Mouse (Mus musculus) effector memory CD4-positive, alpha-beta T cell, adult 5 months (primary cell): Measurements from ENCODE around the gene Plekhb1. TPM values are rescaled to one million over a fixed set of nuclear protein-coding genes. Genes with fewer than 3 reads are reported as not detected.

Source experiments
- polyA plus RNA-seq: library from polyadenylated mRNA; unstranded; fragments of 100-300 nt; shearing (Covaris generic); gene quantifications from one replicate; pipeline ENCODE4 v1.2.1, GENCODE M21; 2017

The Plekhb1 gene
- not detected for polyA plus RNA-seq

DNA sequence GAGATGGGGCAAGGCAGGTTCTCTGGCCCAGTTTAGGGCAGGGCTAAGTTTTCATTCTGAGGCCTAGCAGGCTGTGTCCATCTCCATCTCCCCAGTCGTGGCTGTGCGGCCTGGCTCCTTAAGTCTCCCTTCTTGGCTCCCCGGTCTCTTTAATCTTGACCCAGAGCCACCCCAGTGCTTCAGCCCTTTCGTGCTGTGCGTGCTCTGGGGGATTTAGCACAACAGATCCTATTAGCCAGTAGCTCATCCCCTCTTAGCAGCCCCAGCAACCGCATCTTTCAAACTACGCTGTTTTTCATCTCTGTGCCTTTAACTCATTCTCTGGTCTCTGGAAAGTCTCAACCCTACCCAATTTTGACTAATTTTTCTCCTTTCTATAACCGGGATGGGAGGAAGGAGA lies at the start of gene Plekhb1:
Gene Plekhb1, minus strand, starts transcription at position 184 of the 400 bp plus-strand sequence.

DNA sequence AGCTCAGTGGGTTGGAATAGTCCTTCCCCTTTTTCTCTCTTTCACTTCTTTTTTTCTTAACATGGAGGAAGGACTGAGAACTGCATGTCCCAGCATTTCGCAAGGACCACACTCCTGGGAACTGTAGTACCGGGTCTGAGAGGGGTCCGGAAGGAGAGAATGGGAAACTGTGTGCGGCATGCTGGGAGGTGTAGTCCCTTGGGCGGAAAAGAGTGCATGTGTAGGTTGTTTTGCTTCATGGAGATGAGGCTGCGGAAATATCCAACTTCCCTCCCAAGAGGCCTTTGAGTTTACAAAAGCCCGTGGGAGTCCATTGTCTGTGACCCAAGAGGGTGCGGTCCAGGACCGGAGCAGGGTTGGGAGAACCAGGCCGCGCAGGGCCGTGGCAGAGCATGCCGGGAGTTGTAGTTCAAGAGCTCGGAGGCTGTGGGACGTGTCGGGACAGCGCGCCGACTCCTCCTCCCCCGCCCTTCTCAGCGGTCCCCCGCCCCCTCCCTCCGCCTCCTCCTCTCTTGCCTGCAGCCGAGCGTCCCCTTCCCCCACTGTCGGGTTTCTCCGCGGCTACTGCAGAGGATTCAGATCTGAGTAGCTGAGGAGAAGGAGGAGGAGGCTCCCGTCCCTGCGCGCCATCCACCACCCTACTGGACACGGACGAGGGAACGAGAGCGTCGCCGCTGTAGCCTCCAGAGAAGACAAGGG lies 44.1 kb upstream of the Plekhb1 start, which contains the start of gene Fam168a:
Gene Fam168a, plus strand, starts transcription at position 493 of the 699 bp plus-strand sequence.

DNA sequence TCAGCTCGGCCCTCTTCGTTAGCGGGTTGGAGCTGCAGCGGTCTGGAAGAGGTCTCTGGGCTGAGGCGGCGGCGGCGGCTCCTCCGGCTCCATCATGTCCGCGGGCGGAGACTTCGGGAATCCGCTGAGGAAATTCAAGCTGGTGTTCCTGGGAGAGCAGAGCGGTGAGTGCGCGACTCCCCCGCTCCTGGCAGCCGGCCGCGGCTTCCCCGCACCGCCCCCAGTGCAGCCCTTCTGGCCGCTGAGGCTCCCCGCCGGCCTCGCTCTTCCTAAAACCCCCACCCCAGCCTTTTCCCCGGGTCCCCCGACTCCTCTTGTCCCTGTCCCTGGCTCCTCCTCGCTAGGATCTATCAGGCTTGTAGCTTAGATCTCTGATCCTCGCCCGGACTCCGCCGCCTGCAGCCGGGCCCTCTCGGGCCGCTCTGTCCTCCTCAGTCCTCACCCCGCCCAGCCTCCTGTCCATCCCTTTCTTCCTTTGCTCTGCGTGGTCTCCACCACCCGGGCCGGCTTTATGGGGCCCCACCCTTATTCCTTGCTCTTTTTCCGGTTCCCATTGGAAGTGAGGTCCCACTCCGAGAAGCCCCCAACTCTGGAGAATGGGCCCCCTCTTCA lies 54.0 kb downstream of the Plekhb1 start, which contains the start of gene Mrpl48:
Gene Mrpl48, minus strand, starts transcription at position 172 of the 612 bp plus-strand sequence.

DNA sequence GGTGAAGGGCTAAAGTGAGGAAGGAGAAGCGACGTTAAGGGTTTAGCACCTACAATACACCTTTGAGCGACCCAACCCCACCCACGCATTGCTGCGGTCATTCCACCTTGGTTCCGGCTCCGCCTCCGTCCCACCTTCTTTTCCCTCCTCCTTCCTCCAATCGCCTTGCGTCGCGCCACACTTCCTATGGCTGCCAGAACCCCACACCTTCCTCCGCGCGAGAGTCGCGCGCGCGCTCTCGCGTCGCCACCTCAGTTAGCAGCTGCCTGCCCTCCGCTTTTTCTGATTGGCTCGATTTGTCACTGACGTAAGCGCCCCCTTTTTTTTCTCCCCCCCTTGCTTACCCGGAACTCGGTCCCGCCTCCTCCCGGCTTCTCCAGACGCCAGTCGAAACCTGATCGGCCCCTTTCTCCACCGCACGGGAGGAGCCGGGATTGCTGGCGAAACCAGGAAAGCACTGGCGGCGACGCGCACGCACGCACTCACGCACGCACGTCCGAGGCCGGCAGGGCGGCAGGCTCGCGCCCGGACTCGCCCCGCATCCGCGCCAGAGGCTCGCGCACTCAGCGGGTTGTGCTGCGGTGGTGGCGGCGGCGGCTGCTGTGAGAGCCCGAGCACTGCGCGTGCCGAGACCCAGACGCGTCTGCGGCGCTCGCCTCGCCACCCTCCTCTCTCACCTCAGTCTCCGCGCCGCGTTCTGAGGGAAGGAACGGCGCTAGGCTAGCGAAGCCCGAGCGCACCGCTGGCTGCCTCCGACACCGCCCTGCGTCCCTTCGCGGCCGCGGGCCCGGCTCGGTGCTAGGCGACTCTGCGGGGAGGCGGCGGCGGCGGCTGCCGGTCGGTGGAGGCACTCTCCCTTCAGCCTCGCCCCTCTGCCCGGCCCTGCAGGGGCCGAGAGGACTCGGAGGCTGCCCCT lies 54.7 kb downstream of the Plekhb1 start, which contains the start of gene Rab6a:
Gene Rab6a, plus strand, starts transcription at position 197 of the 916 bp plus-strand sequence.

Other genes starting within 250 kb of the Plekhb1 start
- not detected for gene Ucp3, start 189.4 kb downstream of the Plekhb1 start, polyA plus RNA-seq
- 925 TPM for gene Ucp2, start 169.1 kb downstream of the Plekhb1 start, polyA plus RNA-seq
- gene Dnajb13, start 147.5 kb downstream of the Plekhb1 start, polyA plus RNA-seq, result 7.3 TPM
- 3.1 TPM for gene Coa4, start 125.3 kb downstream of the Plekhb1 start, polyA plus RNA-seq
- 68.7 TPM for gene Rab6a, start 55.0 kb downstream of the Plekhb1 start, polyA plus RNA-seq
- 38.2 TPM for gene Mrpl48, start 54.1 kb downstream of the Plekhb1 start, polyA plus RNA-seq
- 20.4 TPM for gene Fam168a, start 44.2 kb upstream of the Plekhb1 start, polyA plus RNA-seq
- 13.4 TPM for gene Relt, start 201.0 kb upstream of the Plekhb1 start, polyA plus RNA-seq